Mouse (Mus musculus) c-Kit-positive CD71-positive TER-119-positive erythroid progenitor cells, embryonic 14.5 days (primary cell): ENCODE measurements at regions not wholly inside any gene's neighbourhood (a gene's known extent, or its start where the extent isn't known, plus 50 kb on each side); places are given as distances from the start of the nearest gene placed in this dataset.

Experiments
- DNase-seq: peaks from one replicate; pipeline ENCODE4 v3.0.0-alpha.2; 2013; ENCODE audit warnings: low spot score

DNA sequence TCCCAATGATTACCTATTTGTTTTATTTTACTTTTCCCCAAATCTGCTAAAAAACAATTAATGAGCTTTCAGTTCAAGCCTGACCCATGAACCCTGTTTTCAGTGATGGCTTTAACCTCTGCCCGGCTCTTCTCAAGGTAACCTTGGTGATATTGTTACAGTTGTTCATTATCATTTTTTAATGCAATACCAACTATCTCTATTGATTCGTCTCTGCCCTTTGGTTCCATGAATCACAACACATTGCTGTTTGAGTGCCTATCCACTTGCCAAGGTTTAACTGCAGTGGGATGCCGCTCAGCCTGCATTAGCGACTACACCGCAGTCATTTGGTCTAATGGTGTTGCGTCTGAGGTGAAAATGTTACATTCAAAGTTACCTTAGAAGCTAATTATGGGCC lies 317.9 kb downstream of the Etnk1 start:
- no peak for DNase-seq

DNA sequence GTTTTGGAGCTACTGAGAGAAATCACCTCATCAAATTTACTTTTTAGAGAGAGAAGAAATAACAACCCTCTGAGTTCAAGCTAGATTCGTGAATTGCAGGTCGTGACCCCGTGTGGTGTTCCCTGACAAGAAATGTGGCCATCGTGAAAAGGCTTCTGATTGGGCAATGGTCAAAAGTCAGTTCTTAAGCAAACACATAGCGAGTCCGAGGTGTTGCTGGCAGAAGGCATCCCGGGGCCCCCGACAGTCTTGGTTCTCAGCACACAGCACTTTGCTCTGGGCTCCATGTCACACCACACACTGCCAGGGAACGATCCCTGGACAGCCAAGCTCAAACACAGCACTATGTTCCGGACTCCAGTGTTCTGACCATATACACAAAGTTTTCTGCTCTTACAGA lies 320.0 kb downstream of the Etnk1 start:
- no peak for DNase-seq

DNA sequence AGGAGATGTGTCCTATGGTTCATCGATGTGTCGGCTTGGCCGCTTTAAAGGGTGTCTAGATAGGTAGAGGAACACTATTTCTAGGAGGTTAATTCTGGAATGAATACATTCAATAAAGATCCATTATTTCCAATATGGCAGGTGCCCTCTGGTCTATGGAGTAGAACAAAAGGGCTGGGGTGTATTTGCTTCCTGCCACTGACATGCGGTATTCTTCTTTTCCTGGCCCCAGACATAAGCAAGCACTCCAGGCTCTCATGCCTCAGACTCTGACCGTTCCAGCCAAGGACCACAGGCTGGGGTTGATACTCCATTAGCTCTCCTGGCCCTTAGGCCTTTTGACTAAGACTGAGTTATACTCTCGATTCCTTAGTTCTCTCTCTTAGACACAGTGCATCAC lies 323.0 kb downstream of the Etnk1 start:
- no peak for DNase-seq

DNA sequence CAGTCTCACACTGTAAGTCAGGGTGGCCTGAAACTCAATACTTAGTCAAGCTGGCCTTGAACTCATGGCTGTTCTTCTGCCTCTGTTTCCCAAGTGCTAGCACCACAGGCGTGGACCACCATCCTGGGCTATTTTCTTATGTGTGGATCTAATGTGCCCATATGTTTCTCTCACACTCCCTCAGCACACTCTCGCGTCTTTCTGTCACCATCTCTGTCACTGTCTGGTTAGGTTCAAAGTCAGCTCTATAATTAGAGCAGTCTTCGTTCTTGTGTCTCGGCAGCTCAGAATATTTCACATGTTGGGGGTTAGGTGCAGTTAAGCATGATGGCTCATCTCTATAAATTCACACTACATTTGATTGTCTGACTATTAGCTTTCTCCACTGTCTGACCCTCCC lies 324.4 kb downstream of the Etnk1 start:
- DNase-seq = no peak

DNA sequence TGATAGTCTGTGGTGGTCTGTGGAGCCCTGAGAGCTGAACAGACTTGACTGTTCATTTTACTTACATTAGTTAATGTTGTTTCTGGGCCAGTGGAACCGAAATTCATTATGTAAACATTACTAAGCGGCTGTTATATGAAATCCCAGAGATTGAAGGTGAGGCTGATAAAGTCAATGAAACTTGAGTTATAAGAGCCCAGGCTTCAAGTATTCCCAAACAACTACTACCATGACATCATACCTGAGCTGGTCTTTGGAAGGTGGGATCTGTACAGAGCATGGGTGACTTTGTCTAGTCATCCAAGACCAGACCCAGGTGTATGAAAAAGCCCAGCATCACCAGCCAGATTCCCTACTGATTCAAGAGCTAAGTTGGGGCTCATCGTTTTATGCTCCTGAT lies 326.5 kb downstream of the Etnk1 start:
- DNase-seq = no peak

DNA sequence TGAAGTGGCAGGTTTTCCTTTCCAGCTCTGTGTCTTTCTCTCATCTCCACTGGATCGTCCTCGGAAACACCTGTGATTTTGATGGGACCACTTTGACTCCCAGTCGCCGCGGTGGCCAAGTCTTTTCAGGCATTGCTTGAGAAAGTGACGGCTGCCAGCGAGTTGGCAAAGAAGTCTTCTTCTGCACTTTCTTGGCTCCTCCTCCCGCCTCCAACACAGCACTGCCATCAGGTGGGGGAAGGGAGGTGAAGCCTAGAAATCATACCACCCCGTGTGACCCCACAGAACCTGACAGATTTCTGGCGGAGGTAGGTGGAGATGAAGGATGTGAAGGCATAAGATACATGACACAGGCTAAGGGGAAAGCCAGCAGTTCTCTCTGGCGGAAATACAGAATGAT lies 327.3 kb downstream of the Etnk1 start:
- DNase-seq = no peak

DNA sequence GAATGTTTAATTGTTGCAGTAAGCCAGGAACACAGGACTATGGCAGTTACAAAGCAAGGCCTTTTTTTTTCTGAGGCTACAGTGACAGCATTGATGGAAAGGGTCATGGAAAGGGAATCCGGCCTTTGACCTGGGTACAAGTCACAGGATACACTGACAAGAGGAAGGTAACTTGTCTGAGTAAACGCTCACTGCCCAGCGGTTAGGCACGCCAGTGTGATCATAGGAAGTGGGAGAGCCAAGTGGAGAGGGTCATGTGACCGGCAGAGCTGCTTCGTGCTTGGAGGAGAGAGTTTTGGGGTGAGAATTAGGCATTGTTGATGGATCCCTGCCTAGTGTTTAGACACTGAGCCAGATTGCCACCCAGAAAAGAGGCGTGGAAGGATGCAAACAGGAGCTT lies 327.9 kb downstream of the Etnk1 start:
- DNase-seq = no peak

DNA sequence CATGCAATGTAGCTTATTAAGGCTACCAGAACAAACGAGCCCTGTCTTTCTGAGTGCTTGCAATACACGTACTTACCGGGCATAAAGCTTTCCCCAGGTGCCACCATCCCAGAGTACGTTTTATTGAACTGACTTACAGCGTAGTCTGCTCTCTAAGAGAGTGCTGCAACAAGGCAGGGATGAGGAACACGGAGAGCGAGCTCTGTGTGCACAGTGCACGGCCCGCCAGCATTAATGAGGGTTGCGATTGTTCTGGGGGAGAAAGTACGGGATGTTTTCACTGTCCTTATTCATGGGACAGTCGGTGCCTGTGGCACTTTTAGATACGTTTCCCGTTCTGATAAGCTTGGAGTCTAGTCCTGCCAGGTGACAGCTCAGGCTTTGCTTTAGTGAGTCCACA lies 331.7 kb downstream of the Etnk1 start:
- DNase-seq = no peak

DNA sequence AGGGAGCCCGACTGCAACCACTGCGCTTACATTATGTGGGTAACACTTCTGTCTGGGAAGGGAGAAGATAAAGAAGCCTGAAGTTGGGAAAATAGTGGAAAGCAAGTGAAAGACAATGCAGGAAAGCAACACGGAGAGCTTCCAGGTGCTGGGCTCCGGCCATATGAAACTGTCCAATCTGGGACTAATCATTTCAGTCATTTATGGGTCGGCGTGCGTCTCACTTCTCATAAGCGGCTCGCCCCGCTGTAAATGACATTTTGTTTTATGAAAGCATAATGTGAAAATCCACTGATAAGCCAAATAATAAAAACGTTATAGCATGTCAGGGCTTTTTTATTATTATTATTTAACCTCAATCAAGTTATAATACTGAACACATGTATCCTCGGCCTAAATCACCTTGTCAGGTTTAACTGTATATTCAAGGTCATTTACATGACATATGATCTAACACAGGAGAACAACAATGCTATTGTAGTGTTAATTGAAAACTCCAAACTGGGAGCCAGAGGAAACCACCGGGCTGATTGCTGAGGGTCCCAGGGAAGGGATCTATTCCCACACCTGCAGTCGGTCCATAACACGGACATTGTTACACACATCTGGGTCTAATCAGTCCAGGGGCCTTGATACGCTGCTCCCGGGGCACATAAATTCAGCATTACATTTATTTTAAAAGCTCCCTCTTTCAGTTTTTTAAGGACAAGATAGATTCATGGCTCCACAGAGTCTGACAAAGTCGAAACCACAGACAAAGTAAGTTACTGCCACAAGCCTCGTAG lies 332.4 kb downstream of the Etnk1 start:
- DNase-seq = no peak

DNA sequence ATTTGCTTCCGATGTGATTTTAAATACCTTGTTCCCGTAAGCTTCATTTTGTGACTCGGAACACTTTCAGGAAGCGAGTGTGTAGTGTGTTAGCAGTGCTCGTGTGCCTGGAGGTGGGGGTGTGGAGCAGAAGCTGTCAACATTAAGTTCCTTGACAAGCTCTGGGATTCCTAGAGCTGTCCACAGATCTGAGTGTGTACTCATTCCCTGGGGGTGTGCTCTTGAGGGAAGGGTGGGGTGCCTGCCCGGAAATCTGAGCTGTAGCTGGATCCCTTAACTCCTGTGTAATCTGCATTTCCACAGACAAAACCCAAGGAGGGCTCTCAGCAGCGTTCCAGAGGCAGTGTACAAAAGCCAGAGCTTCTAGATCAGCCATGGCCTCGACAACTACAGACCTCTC lies 335.8 kb downstream of the Etnk1 start:
- no peak for DNase-seq

DNA sequence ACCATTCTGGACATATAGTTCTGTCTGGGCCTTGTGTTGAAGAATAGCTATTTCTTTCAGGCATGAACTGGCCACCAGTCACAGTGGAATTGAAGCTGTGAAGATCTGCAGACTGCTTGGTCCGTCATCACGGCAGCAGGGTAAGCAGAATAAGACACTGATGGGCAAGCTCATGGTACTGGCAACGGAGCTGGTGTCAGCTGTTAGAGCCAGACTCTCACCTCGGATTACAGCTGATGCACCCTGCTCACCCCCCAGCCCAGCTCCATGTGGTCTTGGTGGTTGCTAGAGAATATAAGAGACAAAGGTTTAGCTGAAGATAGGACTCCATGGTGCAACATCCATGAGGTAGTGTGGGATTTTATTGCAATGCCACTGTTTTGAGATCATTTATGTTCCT lies 336.9 kb downstream of the Etnk1 start:
- no peak for DNase-seq

DNA sequence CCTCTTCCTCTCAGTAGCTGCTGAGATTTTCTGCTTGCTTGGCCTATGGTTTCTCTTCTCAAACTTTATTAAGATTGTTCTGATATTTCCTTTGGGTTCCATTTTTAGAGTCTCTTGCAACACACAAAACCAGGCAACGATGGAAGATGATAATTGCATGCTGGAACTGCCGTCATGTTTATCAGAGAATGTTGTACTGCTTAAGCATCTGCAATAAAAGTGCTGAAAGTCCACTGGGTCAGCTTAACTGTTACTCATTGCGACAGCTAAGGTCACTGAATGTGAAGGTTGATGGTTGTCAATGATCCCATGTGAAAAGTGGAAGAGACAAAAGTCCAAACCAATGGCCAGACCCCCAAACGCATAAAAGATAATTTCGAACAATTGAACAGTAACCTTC lies 346.4 kb downstream of the Etnk1 start:
- DNase-seq = no peak

DNA sequence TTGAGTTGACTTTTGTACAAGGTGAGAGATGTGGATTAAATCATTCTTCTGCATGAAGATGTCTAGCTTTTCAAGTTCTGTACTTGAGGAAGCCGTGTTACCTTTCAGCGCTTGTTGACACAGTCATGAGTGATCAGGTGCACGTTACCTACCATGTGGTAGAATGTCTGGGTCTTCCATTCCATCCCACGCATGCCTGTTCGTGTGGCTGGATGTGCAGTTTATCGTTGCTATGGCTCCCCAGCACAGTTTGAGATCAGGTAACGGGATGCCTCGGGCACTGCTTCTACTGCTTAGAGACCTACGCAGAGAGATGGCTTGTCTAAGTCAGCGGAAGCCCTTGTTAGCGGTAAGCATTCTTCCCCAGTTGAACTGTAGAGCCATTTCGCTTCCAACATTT lies 348.1 kb downstream of the Etnk1 start:
- DNase-seq = no peak

DNA sequence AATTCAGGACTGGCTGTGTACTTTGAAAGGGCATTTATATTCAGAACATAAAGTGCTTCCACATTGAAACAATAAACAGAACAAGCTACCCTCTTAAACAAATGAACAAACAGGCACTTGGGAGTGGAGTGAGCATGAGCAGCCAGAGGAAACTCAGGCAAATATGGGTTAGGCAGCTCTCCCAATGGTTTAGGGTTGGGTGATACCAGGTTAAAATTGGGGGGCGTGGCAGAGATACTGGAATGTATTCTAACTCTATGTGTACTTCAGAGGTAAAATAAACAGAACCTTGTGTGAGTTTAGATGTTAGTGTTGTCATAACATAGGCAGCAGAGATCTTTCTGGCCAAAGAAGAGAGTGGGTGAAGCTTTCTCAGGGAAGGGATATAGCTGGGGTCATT lies 349.7 kb downstream of the Etnk1 start:
- DNase-seq = no peak

DNA sequence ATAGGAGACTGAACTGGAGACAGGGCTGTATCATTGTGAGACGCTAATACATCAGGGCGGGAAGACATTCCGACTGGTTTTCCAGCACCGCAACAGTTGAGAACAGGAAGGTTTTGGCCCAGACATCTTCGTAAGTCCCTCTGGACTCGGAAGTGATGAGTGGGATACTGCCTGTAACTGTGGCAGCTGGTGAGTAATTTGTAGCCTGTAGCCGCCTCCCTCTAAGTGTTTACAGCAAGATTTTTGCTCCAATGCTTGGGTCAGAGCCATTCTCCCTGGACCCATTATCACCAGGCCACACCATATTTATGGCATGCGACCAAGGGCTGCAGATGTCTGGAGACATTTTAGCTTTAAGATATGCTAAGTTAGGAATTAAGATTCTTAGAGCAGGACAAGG lies 351.5 kb downstream of the Etnk1 start:
- DNase-seq = no peak

DNA sequence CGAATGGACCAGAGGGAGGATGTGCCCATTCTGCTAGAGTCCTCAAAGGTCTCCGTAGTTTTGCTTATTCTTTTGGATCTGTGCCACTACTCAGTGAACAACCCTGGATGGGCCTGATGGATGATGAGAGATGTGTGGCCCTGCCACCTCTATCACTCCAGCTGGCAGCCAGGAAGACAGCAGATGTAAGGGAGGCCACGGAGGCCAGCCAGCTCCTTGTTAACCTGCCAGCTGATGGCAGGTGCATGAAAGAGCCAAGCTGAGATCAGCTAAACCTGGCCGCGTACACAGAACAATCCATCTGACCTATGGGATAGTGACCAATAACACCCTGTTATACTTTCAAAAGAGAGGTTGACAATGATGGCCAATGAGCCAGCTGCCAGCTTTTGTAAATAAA lies 352.6 kb downstream of the Etnk1 start:
- no peak for DNase-seq

DNA sequence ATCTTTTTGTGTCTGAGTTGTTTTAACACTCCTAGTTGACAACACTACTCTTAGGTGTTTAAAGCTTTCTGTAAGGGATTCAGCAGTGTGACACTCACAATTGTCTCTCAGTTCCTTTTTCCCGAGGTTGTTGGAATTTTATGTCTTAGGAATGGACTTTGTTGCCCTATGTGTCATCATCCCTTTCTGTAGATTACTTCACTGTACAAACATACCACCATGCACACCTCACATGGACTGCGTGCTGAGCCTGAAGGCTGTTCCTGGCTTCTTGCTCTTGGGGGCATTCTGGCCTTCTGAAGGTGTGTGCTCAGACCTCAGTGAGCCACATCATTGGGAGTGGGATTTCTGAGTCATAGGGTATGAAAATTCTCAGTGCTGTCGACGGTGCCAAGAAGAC lies 358.1 kb downstream of the Etnk1 start:
- DNase-seq = no peak

DNA sequence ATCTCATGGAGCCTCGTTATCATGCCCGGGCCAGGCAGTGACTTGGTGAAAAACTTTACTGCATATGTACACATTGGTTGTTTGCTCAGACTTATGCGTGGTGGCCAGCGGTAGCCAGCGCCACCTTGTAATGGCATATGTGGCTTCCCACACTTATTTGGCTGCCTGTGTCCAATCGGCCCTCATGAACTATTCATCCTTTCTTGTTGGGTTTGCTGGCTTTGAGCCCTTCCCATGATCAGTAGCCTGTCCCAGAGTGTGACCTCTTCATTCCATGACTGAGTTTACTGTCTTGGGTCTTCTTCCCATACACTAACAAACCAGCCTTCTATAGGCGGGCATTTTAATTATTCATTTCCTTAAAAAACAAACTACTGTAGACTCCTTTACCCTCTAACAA lies 361.9 kb downstream of the Etnk1 start:
- no peak for DNase-seq

DNA sequence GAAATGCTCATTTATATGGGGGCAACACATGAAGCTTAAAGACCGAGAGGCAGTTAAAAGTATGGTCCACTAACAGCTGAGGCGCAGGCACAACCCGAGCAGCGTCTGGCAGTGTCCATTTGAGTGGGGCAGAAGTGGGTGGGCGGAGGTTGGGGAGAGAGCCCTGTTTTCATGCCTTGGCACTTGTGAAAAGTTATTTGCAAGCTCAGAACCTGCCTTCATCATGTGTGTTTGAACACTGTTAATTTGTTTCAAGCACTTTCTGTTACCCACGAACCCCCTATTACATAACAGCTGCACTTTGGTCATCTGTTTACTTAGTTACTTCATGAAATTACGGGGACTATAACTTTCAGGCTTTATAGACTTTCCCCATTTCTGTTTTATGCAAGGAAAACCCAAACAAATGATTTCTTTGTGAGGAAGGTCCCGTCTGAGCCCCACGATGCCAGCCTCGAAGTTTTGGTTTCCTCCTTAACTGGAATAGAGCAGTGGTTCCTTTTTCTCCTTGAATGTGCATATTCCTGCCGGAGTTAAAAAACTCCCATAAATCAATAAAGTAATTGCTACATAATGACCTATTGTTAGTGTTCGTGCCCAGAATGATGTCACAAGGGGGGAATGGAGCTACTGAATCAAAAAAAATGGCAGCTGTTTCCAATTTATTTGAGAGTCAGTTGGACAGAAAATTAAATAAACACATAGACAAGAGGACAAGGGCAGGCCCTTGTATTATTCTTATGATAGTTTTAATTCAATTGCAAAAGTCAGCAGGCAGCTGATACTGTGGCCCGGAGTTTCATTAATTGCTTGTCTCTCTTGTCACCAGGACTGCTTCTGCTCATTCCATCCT lies 363.6 kb downstream of the Etnk1 start:
- no peak for DNase-seq

DNA sequence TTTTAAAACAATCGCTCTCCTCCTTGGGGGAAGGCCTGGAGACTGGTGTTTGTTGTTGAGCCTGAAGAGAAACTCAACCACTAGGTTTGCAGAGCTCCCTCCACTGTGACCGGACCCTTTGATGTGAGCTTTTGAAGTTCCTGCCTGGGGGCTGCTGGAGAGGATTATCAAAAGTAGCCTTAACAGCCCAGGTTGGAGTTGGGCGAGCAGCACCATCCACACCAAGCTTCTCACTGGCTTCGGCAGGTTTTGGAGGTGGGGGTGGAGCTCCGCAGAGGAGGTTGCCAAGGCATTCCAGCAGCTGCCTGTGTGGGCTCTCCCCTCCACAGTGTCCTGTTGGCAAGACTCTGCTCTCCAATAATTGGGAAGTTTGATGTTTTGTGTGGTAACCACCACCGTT lies 364.5 kb downstream of the Etnk1 start:
- no peak for DNase-seq

DNA sequence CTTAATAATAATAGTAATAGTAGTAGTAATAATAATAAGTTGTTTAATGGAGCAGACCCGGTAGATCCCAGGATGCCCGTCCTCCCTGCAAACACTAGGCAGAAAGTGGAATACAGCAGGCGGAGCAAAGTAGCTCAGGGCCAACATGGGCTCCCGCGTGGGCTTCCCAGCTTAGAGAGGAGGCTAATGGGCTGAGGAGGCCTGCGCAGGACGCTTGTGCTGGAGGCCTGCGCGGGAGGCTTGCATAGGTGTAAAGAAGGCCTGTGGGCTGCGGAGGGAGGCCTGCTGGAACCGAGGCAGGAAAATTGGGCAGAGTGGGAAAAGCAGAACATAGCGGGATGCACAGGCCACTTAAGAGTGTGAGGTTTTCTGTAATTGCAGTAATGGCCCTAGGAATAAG lies 365.4 kb downstream of the Etnk1 start:
- no peak for DNase-seq

DNA sequence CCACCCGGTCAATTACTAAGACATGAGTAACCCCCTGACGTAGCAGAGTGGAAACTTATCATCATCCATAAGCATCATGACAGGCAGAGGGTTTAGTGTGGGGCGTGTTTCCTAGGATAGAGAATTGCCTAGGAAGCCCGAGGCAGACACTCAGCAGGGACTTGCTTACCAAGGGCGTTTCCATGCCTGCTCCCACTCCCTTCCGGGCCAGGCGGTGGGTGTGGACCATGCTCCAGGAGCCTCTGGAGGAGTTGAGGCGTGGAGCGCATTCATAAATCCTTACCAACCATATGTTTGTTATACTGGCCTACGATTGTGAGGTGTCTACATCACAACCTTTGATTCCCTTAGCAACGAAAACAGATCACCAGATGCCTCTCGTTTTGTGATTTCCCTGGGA lies 368.2 kb downstream of the Etnk1 start:
- no peak for DNase-seq

DNA sequence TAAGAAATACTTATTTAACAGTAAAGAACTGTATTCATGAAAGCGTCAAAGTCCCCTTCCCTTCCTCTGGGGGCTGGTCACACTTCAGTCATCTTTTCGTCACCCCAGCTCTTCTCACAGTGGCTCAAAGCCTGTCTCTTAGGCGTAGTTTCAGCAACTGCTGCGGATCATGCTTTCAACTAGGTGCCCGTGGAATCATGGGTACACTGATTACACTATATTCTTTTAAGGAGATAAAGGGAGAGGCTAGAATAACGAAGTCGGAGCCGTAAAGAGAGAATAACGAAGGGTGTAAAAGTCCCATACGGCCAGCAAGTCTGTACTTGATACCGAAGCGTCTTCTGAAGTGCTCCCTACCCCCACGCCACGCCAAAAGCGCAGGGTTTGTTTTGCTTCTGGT lies 368.7 kb downstream of the Etnk1 start:
- no peak for DNase-seq
